Mouse (Mus musculus): Measurements from ENCODE around the gene Spry1. TPM values are rescaled to one million over a fixed set of nuclear protein-coding genes. Genes with fewer than 3 reads are reported as not detected.

Gene Spry1
- polyA plus RNA-seq, 1 experiment = 47.3 TPM

DNA sequence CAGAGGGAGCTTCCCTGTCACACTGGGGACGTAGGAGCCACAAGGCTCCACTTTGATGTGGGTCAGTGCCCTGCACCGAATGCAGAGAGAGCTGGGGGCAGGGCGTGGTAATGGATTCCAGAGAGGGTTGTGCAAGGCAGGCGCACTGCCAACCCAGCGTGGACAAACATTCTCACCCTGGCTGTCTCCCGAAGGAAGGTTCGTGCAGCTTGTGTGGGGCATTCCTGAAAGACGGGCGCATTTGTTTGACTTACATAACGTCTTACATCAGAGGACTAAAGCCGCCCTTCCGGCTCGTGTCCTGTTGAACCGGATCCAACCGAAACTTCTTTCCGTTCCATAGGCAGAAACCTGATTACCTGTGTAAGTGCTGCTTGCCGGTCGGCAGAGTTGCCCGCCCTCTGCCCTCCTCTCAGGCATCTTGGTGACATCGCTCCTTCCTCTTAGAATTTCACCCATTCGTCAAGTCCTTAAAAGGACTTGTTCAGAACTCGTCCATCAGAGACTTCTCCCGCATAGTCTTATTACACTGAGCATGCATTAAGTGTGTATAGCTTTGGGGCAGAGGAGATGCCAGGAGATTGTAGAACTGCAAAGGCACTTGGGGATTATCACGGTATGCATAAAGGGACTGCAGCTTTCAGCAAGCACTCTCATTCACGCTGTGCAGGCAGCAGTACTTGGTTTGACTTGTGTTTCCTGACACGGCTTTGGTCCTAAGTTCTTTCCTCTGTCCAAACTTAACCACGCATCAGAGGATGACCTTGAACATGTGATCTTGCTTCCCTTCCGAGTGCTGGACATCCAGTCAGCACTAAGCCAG lies 47.6 kb downstream of the Spry1 start:
- TF ChIP-seq POLR2A (IDR thresholded peaks at IDR 0.05; ENCODE audit: low read depth, low read length) (no peak), CTCF (conservative IDR thresholded peaks at IDR 0.05; ENCODE audit: insufficient read depth, insufficient read length, low read depth, low read length) (no peak)
- H3K27ac ChIP-seq (ENCODE audit: insufficient read depth, low read depth, low read length) = peak overlapping the region; percentile 18; the same call in 1 of the 2 replicates
- H3K27me3 ChIP-seq (replicated peaks; ENCODE audit: control insufficient read depth, insufficient read depth, low read length) = no peaks in the 10 kb centered on the region
- 18% methylated on average over 28 of the region's 28 CpGs for WGBS
- peak; percentile 73 for DNase-seq
- H3K4me1 ChIP-seq (ENCODE audit: control insufficient read depth, insufficient read depth, low read length) = peaks cover 5% of the 10 kb centered on the region
- peak overlapping the region; percentile 47 for H3K4me3 ChIP-seq (ENCODE audit: insufficient read depth, low read depth, low read length)
- no peaks in the 10 kb centered on the region for H3K36me3 ChIP-seq (ENCODE audit: control insufficient read depth, insufficient read depth, low read length)

DNA sequence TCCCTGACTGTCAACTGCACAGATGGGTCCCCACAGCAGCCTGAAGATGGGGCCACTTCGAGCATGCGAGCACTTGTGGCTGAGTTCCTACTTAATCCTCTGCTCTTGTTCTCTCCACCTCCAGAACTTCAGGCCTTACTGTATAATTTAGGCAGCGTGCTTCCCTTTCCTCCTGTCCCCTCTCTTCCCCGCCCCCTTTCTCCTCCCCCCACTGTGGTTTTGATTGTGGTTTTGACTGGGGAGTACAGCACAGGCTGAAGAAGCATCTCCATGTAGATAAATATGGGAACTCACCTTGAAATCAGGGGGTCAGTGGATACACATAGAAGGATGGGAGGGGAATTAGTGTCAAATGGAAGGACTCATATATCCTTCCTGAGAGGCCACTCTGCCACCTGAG lies 53.2 kb downstream of the Spry1 start:
- Histone ChIP-seq H3K27ac (ENCODE audit: insufficient read depth, low read depth, low read length) (no peak overlapping the region), H3K4me3 (ENCODE audit: insufficient read depth, low read depth, low read length) (no peak overlapping the region), H3K36me3 (ENCODE audit: control insufficient read depth, insufficient read depth, low read length) (no peaks in the 10 kb centered on the region), H3K27me3 (replicated peaks; ENCODE audit: control insufficient read depth, insufficient read depth, low read length) (no peaks in the 10 kb centered on the region), H3K4me1 (ENCODE audit: control insufficient read depth, insufficient read depth, low read length) (no peaks in the 10 kb centered on the region)
- WGBS = 88% methylated on average over 4 of the region's 4 CpGs
- TF ChIP-seq POLR2A (IDR thresholded peaks at IDR 0.05; ENCODE audit: low read depth, low read length) = no peak
- no peak for TF ChIP-seq CTCF (conservative IDR thresholded peaks at IDR 0.05; ENCODE audit: insufficient read depth, insufficient read length, low read depth, low read length)
- no peak for DNase-seq

DNA sequence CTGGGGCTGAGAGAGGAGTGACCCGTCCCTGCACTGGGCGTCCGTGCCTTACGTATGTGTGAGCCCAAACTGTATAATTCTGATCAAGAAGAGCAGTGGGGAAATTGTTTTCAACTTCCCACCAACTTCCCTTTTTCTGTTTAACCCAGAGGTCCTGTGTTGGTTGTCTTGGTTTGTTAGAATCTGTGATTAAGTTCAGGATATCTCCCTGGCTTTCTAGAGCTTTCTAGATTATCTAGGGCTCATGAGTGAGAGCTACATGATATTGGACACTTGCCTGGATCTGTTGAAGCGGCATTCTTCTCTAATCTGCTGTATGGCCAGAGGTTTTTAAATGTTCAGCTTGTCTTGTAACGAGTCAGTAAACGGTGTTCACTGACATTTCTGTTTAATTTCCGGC lies 53.8 kb downstream of the Spry1 start:
- TF ChIP-seq POLR2A (IDR thresholded peaks at IDR 0.05; ENCODE audit: low read depth, low read length) (no peak), CTCF (conservative IDR thresholded peaks at IDR 0.05; ENCODE audit: insufficient read depth, insufficient read length, low read depth, low read length) (no peak)
- Histone ChIP-seq H3K4me3 (ENCODE audit: insufficient read depth, low read depth, low read length) (no peak overlapping the region), H3K36me3 (ENCODE audit: control insufficient read depth, insufficient read depth, low read length) (no peaks in the 10 kb centered on the region), H3K27me3 (replicated peaks; ENCODE audit: control insufficient read depth, insufficient read depth, low read length) (no peaks in the 10 kb centered on the region), H3K4me1 (ENCODE audit: control insufficient read depth, insufficient read depth, low read length) (no peaks in the 10 kb centered on the region), H3K27ac (ENCODE audit: insufficient read depth, low read depth, low read length) (no peak overlapping the region)
- WGBS = 77% methylated on average over 8 of the region's 8 CpGs
- DNase-seq = no peak

Other genes starting within 250 kb of the Spry1 start
- gene Spata5, start 220.1 kb upstream of the Spry1 start, polyA plus RNA-seq (2012; rRNA removed) = 2.0 and 2.7 TPM in 2 replicates
- gene Nudt6, start 219.7 kb upstream of the Spry1 start, polyA plus RNA-seq (2012; rRNA removed) = 26.0 and 32.4 TPM in 2 replicates
- gene Gm5148, start 84.5 kb downstream of the Spry1 start, polyA plus RNA-seq (2012; rRNA removed) = 9.3 and 10.8 TPM in 2 replicates